ENCODE assay signal across 11 mouse cellular contexts in the genomic region with DNA sequence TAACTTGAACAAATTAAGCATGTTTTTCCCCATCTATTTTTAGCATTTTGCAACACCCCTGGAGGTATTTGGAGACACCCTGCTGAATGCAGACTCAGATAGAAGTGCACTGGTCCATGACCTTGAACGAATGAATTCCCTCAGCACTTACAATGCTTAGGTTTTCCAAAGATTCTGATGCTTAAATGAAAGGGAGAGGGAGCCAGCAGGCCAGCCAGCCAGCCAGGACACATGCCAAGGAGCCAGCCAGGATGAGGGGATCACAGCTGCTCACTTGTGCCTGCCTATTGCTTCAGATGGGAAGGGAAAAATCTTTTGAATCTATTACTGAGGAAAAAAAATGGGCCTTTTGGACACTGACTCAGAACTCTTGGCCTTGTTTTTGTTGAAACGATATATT.
DNase-seq lines count a peak whose midpoint lies in the region; ATAC-seq lines count a peak whose summit lies in the region.
"Had no signal": no experiment of that assay in that cellular context is flagged by ENCODE, and none has a peak within 500 bp of the region (broad histone marks: within the 10 kb centered on the region; RNA-seq: fewer than 3 reads in every experiment).

No protein-coding gene starts in this region.

- no peak for DNase-seq in frontal cortex, postnatal 25 days (ENCODE audit: low spot score in 2 of 2)
- peak; percentile 37 to 39 for DNase-seq in right cerebral cortex, postnatal 10 days (ENCODE audit: low spot score in 2 of 2)
- DNase-seq in right cerebral cortex, adult 2 months (ENCODE audit: low spot score in 2 of 2): no peak
- peak; percentile 8 to 15 for DNase-seq in heart, adult 9 months (ENCODE audit: low spot score in 2 of 2)
- peak; percentile 3 for DNase-seq in lung, postnatal 36 days
- DNase-seq in ovary, adult 18-20 months (ENCODE audit: low spot score): no peak
- no peak for DNase-seq in adrenal gland, postnatal 10 days
- DNase-seq: kidney, postnatal 10 days; liver, embryonic 13.5 days; thymus, postnatal 25 days had no signal

- ATAC-seq in frontal cortex, adult (ENCODE audit: low TSS enrichment): 0 out of 2 replicates have a peak, but pooled peaks have one; percentile 27

Comparison
In these comparisons a context has a peak if more than half of its experiments do, and no peak if none do; other contexts are left out.
1. DNase-seq: peak in right cerebral cortex, postnatal 10 days (2 of 2), heart, adult 9 months (2 of 2) and lung, postnatal 36 days (single experiment); none in frontal cortex, postnatal 25 days (0 of 2), right cerebral cortex, adult 2 months (0 of 2), ovary, adult 18-20 months (single experiment) and adrenal gland, postnatal 10 days (single experiment).